Mouse (Mus musculus): ENCODE results near the gene Ndufb4.
"Not testable (repeated sequence)": the region's sequence is repeated elsewhere in the genome, so short reads cannot be mapped to it uniquely, and the experiment has no call there.

Ndufb4 gene

DNA sequence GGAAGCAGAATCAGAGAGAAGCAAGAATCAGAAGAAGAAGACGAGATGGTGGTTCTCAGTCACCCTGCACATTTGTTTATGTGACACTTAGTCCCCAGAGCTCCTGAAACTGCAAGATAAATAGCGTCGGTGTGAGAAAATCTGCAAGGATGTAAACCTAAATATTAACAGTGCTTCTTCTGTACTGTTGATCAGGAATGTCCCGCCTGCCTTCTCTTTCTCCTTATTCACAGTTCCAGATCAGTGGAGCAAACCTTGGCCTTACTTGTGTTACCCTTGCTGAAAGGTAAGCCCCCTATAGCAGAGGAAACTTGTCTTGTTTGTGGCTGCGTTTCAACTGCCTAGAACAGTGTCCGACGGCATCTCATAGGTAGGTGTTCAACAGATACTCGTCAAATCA, 23.3 kb upstream of the Ndufb4 start:
- no peak for DNase-seq (ENCODE audit: low spot score)

DNA sequence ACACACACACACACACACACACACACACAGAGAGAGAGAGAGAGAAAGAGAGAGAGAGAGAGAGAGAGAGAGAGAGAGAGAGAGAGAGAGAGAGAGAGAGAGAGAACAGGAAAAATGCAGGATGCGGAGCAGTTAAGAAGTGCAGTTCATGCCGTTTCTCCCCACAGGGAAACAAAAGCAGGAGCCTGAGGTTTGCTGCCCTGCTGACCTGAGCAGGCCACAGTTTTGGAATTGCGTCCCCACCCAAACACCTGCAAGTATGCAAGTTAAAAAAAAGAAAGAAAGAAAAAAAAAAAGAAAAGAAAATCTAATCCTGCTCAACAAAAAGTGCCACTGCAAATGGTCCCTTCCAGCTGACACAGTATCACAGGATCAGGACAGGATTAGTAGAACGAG, 22.4 kb upstream of the Ndufb4 start:
- no peak for DNase-seq (ENCODE audit: low spot score)

DNA sequence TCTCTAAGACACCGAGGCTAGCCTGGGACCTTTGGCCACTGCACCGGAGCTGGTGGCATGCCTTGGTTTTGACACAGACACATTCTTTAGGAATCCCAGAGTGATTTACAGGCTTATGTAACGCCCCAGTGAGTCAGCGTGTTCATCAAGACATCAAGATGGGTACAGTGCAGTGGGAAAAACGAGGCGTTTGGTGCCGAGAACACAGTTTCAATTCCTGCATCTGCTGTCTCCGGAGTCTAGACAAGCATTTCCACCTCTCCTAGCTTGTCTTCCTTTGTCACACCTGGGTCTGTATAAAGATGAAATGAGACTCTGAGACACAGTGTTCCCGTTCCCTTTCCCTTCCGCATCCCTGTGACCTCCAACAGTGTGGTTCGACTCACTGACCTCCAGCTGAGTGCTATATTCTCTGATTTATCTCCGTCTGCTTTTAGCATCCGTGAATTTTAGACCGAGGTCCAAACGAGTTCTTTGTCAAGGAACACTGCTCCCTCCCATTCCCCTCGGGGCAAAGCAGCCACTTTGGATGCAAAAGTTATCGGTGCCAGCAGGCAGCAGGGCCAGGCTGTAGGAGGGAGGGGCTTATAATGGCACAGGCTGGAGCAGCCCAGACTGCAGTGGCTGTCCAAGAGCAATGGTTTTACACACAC, 21.9 kb upstream of the Ndufb4 start:
- no peak for DNase-seq (ENCODE audit: low spot score)

DNA sequence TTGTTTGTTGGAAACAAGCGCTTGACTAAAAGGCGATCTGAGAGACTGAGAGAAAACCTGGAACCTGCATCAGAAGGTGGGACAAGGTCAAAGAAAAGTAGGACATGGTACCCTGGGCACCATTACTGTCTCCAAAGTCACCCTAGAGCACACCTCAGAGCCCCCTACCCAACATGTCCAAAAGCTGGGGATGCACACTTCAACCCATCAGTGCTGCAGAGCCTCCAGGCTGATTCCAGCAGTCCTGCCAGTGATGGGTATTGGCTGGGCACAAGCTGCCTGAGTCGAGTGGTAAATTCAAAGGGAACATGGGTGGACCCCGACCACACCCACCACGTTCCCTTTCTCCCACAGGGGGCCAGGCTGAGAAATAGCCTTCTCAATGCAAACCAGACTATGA, 21.1 kb upstream of the Ndufb4 start:
- no peak for DNase-seq (ENCODE audit: low spot score)

DNA sequence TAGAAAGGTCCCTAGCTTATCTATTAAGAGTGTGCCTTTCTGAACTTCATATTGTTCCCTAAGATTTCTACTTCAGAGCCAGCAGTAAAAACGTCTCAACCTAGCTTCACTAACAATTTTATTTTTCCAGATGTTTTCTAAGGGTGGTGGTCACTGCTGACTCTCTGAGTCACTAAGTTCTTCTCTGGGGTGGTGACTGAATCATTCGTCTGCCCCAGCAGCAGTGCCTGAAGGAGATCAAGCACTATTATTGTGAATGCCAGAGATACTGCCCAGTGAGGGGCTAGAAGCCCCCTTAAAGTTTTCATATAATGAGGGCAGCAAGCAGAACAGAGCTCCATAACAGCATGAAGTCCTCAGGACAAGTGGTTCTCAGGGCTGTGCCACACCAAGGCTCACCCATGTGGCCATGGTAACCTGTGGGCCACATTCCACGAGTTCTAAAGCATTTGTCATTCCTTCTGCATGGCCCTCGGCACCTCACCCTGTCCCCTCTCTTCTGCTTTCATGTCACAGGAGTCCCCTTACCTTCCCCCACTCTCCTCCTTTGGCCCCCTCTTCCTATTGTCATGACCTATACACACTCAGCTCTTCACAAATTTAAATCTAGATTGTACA, 16.5 kb upstream of the Ndufb4 start:
- DNase-seq (ENCODE audit: low spot score), result no peak

DNA sequence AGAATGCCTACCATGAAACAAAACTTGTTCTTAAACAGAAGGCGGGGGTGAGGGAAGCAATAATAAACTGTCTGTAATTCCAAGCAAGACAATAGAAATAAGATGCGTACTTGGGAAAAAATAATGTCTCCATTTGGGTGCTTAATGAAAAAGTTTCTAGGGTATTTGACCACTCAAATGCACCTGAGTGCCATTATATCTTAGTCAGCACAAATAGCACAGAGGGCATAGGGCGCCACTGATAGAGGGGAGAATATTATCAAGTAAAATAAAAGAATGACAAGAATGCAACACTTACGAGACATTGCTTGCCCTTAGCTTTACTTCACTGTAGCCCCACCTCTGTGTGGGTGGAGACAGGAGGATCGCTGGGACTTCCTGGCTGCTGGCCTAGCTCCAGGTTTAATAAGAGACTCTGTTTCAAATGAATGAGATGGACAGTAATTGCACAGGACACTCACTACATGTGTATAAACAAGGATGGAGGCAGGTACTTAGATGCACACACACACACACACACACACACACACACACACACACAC, 11.2 kb upstream of the Ndufb4 start:
- no peak for DNase-seq (ENCODE audit: low spot score)

DNA sequence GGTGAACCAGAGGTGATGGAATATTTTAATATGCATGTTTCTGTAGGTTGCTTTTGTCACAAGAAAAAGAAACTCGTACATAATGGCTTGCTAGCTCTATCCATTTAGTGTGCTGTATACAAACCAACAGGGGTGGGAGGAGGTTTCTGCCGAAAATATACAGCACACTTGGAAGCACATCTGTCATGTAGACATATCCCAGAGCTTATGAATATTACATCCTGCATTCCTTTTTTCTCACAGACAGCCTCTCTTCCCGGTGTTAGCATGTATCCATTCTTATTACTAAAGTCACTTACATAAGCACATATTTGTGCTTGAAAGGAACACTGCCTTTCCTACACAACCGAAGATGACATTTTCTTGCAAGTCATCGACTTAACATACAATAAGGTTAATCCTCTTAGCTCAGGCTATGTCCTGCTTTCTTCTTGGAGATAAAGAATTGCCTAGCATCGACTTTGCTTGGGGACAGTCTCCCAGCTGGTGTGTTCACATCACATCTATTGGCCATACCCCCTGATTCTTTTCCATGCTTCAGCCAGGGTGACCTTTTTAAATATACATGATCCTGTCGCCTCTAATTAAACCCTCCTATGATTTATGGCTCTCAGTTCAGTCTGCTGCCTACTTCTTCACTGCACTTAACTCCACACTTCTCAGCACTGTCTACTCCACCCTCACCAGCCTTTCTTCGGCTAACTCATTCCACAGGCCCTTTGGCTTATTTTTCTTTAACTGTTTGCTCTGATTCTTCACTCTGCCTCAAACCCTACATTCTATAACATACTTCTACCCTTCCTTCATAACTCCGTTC, 9.6 kb upstream of the Ndufb4 start:
- no peak for DNase-seq (ENCODE audit: low spot score)

DNA sequence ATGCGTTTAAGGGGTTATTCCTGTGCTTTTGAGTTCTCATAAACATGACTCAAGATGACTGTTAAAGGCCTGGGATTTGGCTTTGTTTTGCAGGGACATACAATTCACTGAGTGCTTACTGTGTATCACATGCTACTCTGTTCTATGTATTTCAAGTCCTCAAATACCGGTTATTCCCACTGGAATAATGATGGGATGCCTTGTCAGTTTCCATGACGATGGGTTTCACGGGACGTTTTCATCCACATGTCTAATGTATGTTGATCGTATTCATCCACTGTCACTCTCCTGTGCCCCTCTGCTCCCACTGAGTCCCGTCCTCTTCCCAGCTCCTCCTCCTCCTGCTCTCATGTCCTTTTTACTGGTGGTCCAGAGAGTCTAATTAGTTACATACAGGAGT, 2.5 kb upstream of the Ndufb4 start:
- no peak for DNase-seq (ENCODE audit: low spot score)

DNA sequence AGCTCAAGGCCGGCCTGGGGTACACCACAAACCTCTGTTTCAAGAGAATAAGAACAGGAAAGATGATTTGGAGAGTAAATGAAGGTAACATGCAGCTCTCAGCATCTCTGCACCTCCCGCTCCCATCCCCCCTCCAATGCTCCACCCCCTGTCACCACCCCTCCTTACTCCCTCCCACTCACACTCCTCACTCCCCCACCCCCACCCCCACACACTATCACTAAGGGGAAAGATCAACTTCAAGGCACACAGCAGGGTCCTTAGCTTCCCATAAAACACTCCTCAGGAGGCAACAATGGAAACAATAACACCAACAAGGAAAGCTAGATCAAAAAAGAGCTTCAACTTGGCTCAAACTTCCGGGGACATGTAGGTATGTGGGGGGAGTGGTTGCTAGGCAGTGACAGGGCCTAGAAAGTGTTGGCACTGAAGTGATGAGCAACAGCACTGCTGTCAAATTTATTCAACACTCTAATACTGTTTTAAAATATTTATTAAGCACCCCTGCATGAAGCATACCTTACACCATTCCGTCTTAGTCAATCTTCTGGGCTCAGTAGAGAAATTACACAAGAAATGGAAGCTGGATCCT, 1.6 kb upstream of the Ndufb4 start:
- no peak for DNase-seq (ENCODE audit: low spot score)

DNA sequence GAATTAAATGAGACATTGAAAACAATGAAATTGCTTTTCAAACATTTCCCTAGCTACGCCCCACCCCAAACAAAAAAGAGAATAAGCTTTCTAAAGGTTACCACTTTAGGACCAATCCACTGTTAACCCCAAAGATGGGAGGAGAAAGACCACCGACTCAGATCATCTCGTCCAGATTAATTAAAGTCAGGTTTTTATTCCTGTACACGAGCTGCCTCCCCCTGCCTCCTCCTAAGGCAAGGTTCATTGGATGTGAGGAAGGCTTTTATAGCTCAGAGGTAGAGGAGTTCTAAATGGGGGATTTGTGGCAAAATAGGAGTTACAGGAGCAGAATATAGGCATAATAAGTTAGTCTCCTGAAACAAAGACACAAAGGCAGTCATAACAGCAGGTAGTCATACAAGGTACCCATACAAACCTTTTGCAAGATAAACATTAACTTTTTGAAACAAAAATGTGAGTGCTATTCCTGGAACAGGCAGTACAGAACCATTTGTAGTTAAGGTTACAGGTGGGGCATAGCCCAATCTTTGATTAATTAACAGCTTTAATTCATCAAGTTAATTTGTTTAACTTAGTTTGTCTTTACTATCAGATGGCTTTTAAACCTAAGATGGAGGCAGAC, 690 bp upstream of the Ndufb4 start:
- no peak for DNase-seq (ENCODE audit: low spot score)

DNA sequence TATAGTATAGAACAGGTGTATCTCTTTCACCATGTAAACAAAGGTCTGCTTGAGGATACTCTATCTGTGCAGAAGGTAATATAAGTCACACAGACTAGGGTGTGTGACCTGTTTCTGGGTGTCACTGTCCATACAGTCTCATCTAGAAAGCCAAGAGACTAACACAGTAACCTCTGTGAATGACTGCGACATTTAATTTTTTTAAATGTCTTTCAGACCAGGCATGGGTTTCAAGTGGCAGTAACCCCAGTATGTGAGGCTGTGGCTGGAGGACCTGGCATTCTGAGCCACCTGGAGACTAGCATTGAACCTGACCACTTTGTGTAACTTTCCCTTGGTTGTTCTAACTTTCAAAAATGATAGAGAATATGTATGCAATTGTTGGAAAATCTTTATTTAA, 1.2 kb downstream of the Ndufb4 start:
- DNase-seq (ENCODE audit: low spot score), result no peak

DNA sequence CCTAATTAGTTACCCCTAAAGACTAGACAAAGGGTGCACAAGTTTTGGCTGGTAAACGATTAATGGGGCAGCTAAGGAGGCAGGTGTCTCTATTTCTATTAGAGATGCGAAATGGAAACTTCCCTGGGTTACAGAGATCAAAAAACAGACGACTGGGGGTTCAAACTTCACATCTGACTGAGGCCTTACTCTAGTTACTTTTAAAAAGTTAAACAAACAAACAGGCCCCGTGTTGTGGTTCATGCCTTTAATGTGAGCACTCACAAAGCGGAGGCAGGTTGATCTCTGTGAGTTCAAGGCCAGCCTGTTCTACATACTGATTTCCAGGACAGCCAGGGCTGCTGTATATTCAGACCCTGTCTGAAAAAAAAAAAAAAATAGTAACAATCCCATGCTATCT, 1.6 kb downstream of the Ndufb4 start:
- no peak for DNase-seq (ENCODE audit: low spot score)

DNA sequence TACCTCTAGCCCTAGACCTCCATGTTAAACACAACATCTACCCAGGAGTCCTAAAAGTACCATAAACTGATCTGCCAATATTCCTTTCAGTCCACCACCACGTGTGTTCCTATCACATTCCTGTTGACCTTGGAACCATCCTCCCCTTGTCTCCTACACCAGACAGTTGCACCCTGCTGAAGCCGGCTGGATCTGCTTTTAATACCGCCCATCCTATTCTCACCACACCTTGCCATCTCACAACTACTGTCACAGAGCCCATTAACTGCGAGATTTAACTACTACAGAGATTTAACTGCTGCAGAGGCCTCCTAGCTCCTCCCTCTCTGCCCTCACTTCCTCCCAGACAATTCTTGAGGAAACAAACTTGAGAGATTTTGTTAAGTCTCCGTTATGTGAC, 2.8 kb downstream of the Ndufb4 start:
- no peak for DNase-seq (ENCODE audit: low spot score)

DNA sequence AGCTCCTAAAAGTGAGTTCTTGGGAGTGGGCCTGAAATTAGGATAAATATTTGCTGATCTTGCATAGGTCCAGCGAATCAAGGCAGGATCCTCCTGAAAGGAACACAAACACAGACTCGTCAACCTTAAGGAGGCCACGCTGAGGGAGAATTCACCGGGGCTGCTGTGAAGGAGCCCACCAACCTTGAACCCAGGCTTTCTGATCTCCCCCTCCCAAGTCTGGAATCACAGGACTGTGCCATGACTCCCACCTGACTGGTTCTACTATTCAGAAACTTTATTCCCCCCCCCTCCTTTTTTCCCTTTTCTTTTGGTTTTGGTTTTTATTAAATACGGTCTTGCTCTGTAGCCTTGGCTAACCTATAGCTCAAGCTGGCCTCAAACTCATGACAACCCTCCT, 5.2 kb downstream of the Ndufb4 start:
- DNase-seq (ENCODE audit: low spot score), result no peak

DNA sequence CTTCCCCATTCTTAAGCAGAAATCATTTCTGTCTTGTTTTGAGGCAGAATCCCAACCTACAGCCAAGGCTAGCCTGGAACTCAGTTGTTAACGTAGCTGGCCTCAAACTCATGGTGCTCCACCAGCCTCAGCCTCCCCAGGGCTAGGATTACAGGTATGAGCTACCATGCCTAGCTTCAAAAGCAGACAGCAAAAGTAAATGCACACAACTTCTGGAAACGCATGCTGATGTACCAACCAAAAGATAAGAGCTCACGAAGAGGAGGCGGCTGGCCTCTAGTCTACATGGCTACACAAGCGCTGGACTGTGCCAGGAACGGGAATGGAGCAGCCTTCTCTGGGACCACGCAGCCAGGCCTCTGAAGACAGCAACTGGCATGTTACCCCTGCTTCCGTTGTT, 6.3 kb downstream of the Ndufb4 start:
- DNase-seq (ENCODE audit: low spot score), result no peak

DNA sequence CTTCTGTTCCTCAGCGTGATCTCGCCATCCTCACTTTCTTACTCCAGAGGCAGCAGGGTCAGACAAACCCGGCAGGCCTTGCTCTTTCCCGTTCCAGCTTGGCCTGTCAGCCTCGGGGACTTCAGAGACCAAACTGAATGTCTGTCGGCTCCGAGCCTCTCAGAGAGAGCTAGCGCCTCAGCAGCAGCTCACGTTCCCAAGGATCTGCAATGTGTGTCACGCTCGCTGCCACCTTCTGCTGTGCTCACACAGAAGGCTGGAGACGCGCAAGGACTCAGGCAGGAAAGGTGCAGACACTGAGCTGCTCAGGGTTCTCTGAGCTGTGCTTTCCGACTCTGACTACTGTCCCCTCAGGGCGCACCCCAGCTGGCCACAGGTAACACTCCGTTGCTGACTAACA, 7.2 kb downstream of the Ndufb4 start:
- DNase-seq (ENCODE audit: low spot score), result no peak

DNA sequence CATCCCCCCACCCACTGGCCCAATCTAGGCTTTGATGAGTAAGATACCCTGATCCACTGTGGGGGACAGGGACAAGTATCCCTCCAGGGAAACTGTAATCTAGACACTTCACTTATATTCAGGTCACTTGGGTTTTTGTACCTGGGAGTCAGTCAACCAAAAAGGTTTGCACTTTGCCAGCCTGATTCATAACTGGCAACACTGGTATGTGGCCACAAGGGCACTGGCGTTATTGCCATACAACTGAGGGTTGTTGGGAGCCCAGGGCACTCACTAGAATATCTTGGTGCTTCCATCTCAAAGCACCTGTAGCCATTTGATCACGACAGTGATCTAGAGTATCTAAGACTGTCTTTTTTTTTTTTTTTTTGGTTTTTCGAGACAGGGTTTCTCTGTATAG, 8.5 kb downstream of the Ndufb4 start:
- no peak for DNase-seq (ENCODE audit: low spot score)

DNA sequence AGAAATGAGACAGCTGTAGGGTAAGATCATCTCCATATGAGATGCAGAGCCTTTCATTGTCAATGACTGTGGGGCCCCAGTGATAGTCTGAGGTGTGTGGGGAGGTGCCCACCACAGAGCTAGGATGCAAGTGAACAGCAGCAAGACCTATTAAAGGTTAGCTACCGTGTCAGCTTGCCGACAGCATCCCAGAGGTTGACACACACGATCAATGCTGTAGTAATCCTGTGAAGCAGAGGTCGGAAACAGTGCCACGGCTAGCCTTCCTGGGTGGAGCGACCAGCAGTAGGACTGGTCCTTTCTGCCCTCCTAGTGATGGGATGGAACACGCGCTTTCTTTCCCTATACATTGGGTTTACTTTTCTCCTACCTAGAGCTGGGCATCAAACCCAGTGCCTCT, 9.0 kb downstream of the Ndufb4 start:
- DNase-seq (ENCODE audit: low spot score), result no peak

DNA sequence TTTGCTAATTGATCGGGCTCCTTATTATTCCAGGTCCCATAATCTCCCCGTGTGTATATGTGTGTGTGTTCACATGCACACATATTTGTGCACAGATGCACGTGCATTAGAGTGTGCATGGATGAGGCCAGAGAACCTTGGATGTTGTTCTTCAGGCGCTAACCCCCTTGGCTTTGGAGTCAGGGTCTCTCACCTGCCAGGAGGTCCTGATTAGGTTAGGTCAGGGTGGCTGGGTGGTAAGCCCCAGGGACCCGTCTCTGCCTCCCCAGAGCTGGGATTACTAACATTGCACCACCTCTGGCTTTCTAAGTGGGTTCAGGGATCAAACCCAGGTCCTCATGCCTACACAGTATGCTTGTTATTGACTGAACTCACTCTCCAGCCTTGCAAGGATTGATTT, 9.8 kb downstream of the Ndufb4 start:
- DNase-seq (ENCODE audit: low spot score), result no peak

DNA sequence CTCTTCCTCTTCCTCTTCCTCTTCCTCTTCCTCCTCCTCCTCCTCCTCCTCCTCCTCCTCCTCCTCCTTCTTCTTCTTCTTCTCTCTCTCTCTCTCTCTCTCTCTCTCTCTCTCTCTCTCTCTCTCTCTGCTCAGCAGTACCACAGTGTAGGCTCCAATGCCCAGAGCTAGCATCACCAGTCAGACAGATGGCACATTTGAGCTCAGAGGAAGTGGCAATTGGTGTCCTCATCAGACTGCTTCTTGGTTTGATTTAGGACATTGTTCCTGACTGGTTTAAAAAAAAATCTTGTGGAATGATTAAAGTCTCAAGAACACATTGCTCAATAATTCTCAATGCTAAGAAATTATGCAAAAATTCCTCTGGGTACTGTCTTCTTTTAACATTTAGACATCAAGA, 13.7 kb downstream of the Ndufb4 start:
- not testable (repeated sequence) for DNase-seq (ENCODE audit: low spot score)

DNA sequence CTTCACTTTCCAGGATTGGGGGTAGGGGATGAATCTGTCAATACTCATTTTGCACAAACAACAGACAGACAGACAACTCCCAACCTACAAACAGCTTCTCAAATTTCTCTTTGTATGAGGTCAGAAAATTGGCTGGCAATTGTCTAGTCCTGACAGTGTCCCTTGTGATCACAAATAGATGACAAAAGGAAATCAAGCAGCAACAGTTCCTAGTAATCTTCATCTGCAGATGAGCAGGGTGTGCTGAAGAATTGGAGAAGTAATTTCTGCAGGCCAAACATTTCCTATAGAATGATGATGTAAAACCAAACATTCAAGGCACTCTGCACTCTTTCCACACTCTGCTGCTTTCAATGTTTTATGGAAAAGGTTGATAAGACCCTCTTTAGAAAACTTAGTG, 16.5 kb downstream of the Ndufb4 start:
- DNase-seq (ENCODE audit: low spot score), result no peak

DNA sequence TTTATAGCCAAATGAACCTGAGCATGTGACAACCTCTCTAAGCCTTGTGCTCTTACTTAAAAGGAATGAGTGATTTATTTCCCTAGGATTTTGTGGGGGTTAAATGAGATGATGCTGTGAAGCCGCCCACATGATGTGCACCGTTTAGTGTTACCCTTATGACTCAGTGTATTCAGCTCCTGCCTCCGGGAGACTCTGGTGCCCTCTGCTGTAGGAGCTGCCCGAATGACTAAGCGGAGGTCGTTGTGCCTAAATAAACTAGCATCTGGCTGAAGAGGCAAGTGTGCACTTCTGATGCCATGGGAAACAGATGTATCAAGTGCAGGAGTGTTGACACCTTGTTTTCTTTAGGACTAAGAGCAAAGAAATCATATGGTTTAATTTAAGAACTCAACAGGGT, 18.1 kb downstream of the Ndufb4 start:
- DNase-seq (ENCODE audit: low spot score), result no peak
